Mouse (Mus musculus) MEL (cell line): Measurements from ENCODE around the gene Pdcd1.

Source experiments
- CHD2 ChIP-seq: IDR thresholded peaks from 2 replicates; pipeline ENCODE4 v1.6.1; 2011; ENCODE audit warnings: low read length, improper control_type of control experiment
- CTCF ChIP-seq, 3 experiments: IDR thresholded peaks in 2 of 3; conservative IDR thresholded peaks in 1 of 3; 2 replicates each; pipeline ENCODE4 v1.5.1; 2011 to 2012; ENCODE audit warnings: low read length in 3 of 3, low read depth in 2 of 3, mild to moderate bottlenecking in 2 of 3, improper control_type of control experiment in 1 of 3, inconsistent platforms in 1 of 3, mixed read lengths in 1 of 3, moderate library complexity in 1 of 3; ENCODE audit not compliant: control insufficient read depth in 1 of 3, insufficient read depth in 1 of 3, poor library complexity in 1 of 3, severe bottlenecking in 1 of 3
- POLR2A ChIP-seq, 2 experiments: IDR thresholded peaks; 2 replicates each; pipeline ENCODE4 v1.6.1; 2011 to 2012; ENCODE audit warnings: low read length in 2 of 2, mild to moderate bottlenecking in 2 of 2, control low read depth in 1 of 2, improper control_type of control experiment in 1 of 2, low read depth in 1 of 2, moderate library complexity in 1 of 2; ENCODE audit not compliant: control insufficient read depth in 1 of 2, insufficient read depth in 1 of 2, poor library complexity in 1 of 2
- ZNF384 ChIP-seq: IDR thresholded peaks from 2 replicates; pipeline ENCODE4 v1.6.1; 2012; ENCODE audit warnings: low read depth, mild to moderate bottlenecking, inconsistent platforms, low read length, improper control_type of control experiment

DNA sequence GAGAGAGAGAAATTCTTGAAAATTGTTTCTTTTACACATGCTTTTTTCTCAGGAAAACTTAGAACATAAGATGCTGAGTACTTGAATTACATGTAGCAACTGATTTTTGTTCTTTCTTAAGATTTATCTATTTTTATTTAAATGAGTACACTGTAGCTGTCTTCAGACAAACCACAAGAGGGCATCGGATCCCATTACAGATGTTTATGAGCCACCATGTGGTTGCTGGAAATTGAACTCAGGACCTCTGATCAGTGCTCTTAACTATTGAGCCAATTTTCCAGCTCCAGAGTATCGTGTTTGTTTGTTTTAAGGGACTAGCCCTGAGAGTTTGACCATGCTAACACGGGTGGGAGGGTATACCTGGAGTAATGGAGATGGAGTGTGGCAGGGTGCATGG lies 40.7 kb downstream of the Pdcd1 start:
- no peak for TF ChIP-seq POLR2A (IDR thresholded peaks at IDR 0.05; ENCODE audit: control insufficient read depth in 1 of 2, insufficient read depth in 1 of 2, low read depth in 1 of 2, low read length in 2 of 2, poor library complexity in 1 of 2)
- peak; percentile 25; the same call in 1 of the 2 replicates for TF ChIP-seq ZNF384
- TF ChIP-seq CTCF (IDR thresholded peaks at IDR 0.05 in 2 of 3, conservative IDR thresholded peaks at IDR 0.05 in 1 of 3; ENCODE audit: control insufficient read depth in 1 of 3, insufficient read depth in 1 of 3, low read depth in 2 of 3, low read length in 3 of 3, poor library complexity in 1 of 3, severe bottlenecking in 1 of 3), result peak in 2 of 3 experiments; percentile 16 to 89; a peak in 3 of 6 replicates
- TF ChIP-seq CHD2, result no peak
